Mouse (Mus musculus): Measurements from ENCODE around the gene Coq2. TPM values are rescaled to one million over a fixed set of nuclear protein-coding genes. Genes with fewer than 3 reads are reported as not detected.

The Coq2 gene
- total RNA-seq, 2 experiments from 2014 or later, result 76.4 to 77.0 TPM

- TF ChIP-seq CTCF (IDR thresholded peaks at IDR 0.05), result no peak
- H3K4me3 ChIP-seq, result no peak overlapping the region
- intact Hi-C loops (cut with DNase I), result no loop called here
- no peak overlapping the region for H3K27ac ChIP-seq
- DNase-seq (ENCODE audit: extremely low spot score in 1 of 2, low spot score in 2 of 2), result no peak
Measured at GRCm38 (mm10) chr5:100607868-100608267, 67.1 kb downstream of the Coq2 start.

GRCm38 (mm10) chr5:100607090-100607762 lies 67.7 kb downstream of the Coq2 start:
- intact Hi-C loops (cut with DNase I), result no loop called here

GRCm38 (mm10) chr5:100605828-100606229 lies 69.1 kb downstream of the Coq2 start:
- TF ChIP-seq CTCF (IDR thresholded peaks at IDR 0.05), result no peak
- no peak for DNase-seq (ENCODE audit: extremely low spot score in 1 of 2, low spot score in 2 of 2)
- intact Hi-C loops (cut with DNase I), result no loop called here
- Histone ChIP-seq H3K27ac (no peak overlapping the region), H3K4me3 (no peak overlapping the region)

More at GRCm38 (mm10) chr5:100607090-100607762, 67.7 kb downstream of the Coq2 start:
- no peak for DNase-seq (ENCODE audit: extremely low spot score in 1 of 2, low spot score in 2 of 2)
- Histone ChIP-seq H3K4me3 (no peak overlapping the region), H3K27ac (no peak overlapping the region)
- TF ChIP-seq CTCF (IDR thresholded peaks at IDR 0.05), result no peak

Other genes starting within 250 kb of the Coq2 start
- 10 to 100 TPM; 22.0 to 24.2 TPM for gene Lin54, start 174.5 kb downstream of the Coq2 start, total RNA-seq (2021)
- 10 to 100 TPM; 75.3 to 84.8 TPM for gene Cops4, start 156.8 kb downstream of the Coq2 start, total RNA-seq (2021)
- gene Plac8, start 102.9 kb downstream of the Coq2 start, total RNA-seq (2021), result not detected
- 1 to 10 TPM; 1.9 to 2.4 TPM for gene Hpse, start 44.6 kb upstream of the Coq2 start, total RNA-seq (2021)
- 10 to 100 TPM; 18.4 to 22.1 TPM for gene Helq, start 123.5 kb upstream of the Coq2 start, total RNA-seq (2021)
- 10 to 100 TPM; 52.0 to 57.7 TPM for gene Mrps18c, start 123.5 kb upstream of the Coq2 start, total RNA-seq (2021)
- 1 to 10 TPM; 6.5 to 9.2 TPM for gene Abraxas1, start 145.8 kb upstream of the Coq2 start, total RNA-seq (2021)
- 1 to 10 TPM; 3.9 to 5.0 TPM for gene Gpat3, start 170.6 kb upstream of the Coq2 start, total RNA-seq (2021)

All from left cerebral cortex, adult 2 months (tissue).